Mouse (Mus musculus) lung, postnatal 10 days (tissue): ENCODE measurements around the gene 1700037H04Rik.
A peak's percentile ranks its signal among the peaks of the same experiment; 100 is the strongest.

Experiments used
- DNase-seq: peaks from one replicate; pipeline ENCODE4 v3.0.0; 2021

Gene 1700037H04Rik

GRCm38 (mm10) chr2:131178828-131179245 lies 19.0 kb upstream of the 1700037H04Rik start:
- DNase-seq: peak; percentile 21

GRCm38 (mm10) chr2:131177932-131178331 lies 18.1 kb upstream of the 1700037H04Rik start:
- no peak for DNase-seq

- peak; percentile 61 for DNase-seq
Observed at GRCm38 (mm10) chr2:131176491-131176890, 16.6 kb upstream of the 1700037H04Rik start.

- no peak for DNase-seq
Observed at GRCm38 (mm10) chr2:131175945-131176309, 16.0 kb upstream of the 1700037H04Rik start.

- no peak for DNase-seq
Observed at GRCm38 (mm10) chr2:131175286-131175944, 15.5 kb upstream of the 1700037H04Rik start.

- DNase-seq: peak; percentile 79
Observed at GRCm38 (mm10) chr2:131174700-131175099, 14.8 kb upstream of the 1700037H04Rik start.

DNA sequence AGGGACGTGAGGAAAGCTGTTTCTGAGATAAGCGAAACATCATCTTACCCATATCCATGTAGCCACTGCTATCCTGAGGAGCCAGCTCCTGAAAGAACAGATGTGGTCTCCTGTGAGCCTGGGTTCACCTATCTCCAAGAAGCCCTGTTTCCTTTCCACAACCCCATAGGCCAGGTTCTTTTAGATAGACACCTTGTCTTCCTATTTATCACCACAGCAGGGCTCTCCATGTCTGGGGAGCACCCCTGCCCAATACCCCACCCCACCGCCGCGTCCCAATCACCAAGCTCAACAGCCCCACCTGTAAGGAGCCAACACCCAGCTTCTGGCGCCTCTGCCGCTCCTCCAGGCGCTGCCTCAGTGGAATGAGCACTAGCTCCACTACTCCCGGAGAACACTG lies 12.4 kb upstream of the 1700037H04Rik start:
- DNase-seq: no peak

GRCm38 (mm10) chr2:131171401-131172104 lies 11.7 kb upstream of the 1700037H04Rik start:
- DNase-seq: peak; percentile 83

DNA sequence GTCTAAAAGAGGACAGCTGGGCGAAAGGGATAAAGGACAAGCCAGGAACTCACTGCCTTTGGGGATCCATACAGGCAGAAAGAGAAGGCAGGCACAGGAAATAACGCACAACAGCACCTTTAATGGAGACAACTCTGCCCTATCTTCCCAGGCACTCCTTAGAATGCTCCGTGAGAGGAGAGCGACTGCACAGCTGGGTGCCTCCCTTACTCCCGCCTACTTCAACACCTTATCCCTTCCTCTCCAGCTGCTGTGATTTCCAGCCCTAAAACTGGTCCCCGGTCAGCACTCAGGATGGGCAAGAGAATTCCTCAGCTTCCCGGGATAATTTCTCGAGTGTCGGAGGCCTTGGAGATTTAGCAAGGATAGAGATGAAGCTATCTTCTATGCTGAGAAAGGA lies 11.1 kb upstream of the 1700037H04Rik start:
- no peak for DNase-seq

- no peak for DNase-seq
Observed at GRCm38 (mm10) chr2:131168914-131169313, 9.0 kb upstream of the 1700037H04Rik start.

GRCm38 (mm10) chr2:131167984-131168383 lies 8.1 kb upstream of the 1700037H04Rik start:
- DNase-seq: no peak

GRCm38 (mm10) chr2:131166172-131166571 lies 6.3 kb upstream of the 1700037H04Rik start:
- no peak for DNase-seq

DNA sequence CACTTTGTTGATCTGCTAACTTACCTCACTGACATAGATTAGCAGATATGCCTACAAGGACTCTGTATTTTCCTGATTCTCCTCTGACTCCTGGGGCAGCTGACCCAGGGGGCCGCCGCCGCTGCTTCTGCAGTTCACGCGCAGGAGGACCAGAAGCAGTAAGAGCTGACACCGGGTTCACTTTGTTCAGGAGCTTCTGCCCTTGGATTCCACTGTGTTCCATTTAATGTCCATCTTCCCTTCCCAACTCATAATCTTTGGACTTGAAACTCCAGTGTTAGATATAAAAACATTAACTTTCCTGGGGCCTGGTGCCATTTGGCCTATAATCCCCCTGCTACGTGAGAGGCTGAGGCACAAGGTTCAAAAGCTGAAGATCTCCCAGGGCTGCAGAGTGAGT lies 4.0 kb upstream of the 1700037H04Rik start:
- no peak for DNase-seq

DNA sequence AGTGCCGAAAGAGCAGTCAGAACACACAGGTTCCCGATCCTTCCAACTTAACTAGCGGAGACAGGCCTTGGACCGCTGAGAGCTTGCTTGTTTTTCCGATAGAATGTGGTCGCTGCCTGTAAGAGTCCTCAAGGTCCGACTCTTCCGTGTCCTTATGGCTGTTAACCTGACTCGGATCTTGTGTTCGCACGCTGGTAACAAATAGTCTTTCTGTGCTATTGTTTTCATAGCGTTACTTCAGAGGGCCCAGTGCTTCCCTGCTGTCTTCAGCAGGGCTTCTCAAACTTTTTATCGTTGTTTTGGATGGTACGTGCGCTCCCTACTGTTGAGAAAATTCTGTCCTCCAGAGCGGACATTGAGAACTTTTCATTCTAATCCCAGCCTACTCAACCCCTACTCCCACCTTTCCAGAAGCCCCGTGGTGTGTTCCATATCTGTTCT lies 810 bp upstream of the 1700037H04Rik start:
- peak; percentile 61 for DNase-seq

DNA sequence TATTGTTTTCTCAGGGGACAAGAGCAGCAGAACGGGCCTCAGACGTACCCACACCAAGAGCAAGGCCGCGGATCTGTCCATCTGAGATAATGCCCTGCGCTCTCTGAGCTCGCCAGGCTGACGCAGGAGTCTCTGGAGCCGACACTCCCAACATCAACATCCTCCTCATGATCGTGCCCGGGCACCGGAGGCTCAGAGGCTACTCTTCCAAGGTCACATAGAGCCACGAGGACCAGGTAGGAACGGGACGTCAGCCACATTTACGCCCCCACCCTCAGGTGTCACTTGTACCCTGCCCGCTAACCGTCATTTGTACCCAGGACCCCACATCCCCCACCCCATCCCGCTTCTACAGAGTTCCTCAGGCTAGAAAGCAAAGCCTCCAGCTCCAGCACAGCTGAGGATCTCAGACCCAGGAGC lies 380 bp downstream of the 1700037H04Rik start:
- DNase-seq: peak; percentile 63

GRCm38 (mm10) chr2:131156987-131157386 lies 2.9 kb downstream of the 1700037H04Rik start:
- no peak for DNase-seq

DNA sequence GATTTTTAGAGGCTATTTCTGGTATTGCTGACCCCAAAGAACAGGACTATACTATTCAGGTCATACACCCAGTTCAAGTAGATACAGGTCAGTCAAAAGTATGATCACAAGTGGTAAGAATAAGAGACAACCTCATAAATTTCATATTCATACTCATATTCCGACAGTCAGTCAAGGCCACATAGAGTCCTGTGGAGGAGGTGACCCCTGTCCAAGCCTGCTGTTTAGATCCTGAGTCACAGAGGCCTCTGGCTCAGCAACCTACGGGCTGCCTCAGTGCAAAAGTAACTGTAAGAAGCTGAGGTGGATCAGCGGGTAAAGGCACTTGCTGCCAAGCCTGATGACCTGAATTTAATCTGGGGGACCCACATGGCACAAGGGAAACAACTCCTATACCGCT lies 5.8 kb downstream of the 1700037H04Rik start:
- DNase-seq: no peak

- no peak for DNase-seq
Observed at GRCm38 (mm10) chr2:131152166-131152730, 7.6 kb downstream of the 1700037H04Rik start.

- no peak for DNase-seq
Observed at GRCm38 (mm10) chr2:131149254-131149578, 10.7 kb downstream of the 1700037H04Rik start.

GRCm38 (mm10) chr2:131148353-131149253 lies 11.3 kb downstream of the 1700037H04Rik start:
- DNase-seq: no peak

- DNase-seq: no peak
Observed at GRCm38 (mm10) chr2:131147043-131147365, 12.9 kb downstream of the 1700037H04Rik start.

DNA sequence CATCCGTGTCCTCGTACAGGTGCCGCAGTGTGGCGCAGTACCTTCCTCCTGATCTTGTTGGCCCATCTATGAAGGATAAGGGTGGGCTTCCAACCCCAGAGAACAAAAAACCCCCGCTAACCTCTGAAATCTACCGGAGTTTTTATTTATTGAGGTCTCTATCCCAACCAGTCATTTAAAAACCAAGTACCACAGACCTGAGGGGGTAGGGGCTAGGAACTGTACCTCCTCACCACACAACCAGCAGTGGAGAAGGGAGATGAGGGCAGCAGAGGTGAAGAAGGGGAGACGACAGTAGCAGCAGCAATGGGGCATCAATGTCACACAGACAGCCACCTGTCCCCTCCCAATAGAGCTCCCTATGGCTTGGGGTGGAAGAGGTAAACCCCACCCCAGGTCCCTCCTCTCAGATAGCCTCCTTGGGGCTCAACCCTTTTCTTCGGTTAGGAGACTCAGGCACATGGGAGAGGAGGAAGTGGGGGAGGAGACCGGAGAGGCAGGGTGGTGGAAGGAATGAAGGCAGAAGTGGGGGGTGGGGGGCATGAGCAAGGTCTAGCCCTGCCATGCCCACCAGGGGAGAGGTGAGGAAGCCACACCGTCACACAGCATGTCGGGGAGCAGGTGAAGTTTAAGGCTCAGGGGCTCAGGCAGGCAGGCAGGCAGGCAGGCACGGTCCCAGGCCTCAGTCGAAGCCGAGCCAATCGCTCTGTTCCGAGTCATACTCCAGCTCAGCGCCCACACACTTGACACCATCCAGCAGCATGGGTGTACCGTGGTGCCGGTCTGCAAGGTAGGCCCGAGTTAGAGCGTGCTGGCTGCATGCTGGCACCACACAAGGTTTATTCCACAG lies 13.5 kb downstream of the 1700037H04Rik start:
- no peak for DNase-seq
